Mouse (Mus musculus) testis, adult 2 months (tissue): ENCODE results near the gene Thrb. TPM values are rescaled to one million over a fixed set of nuclear protein-coding genes. Genes with fewer than 3 reads are reported as not detected.
A peak's percentile ranks its signal among the peaks of the same experiment; 100 is the strongest.

Experiments used
- H3K27ac ChIP-seq: fragments of 200-500 bp; 2 replicates; pipeline ENCODE4 v1.5.1; 2012; ENCODE audit warnings: low read depth, low read length; ENCODE audit not compliant: control insufficient read depth, insufficient read depth
- H3K27me3 ChIP-seq: fragments of 200-500 bp; 2 replicates; pipeline ENCODE4 v1.6.1; 2012; ENCODE audit warnings: mild to moderate bottlenecking, low read length, moderate library complexity; ENCODE audit not compliant: control insufficient read depth, insufficient read depth
- H3K36me3 ChIP-seq: fragments of 200-500 bp; 2 replicates; pipeline ENCODE4 v1.6.1; 2012; ENCODE audit warnings: mild to moderate bottlenecking, low read length; ENCODE audit not compliant: control insufficient read depth, insufficient read depth
- H3K4me1 ChIP-seq: fragments of 200-500 bp; 2 replicates; pipeline ENCODE4 v1.6.1; 2012; ENCODE audit warnings: low read length; ENCODE audit not compliant: control insufficient read depth, insufficient read depth
- H3K4me3 ChIP-seq: fragments of 200-500 bp; 2 replicates; pipeline ENCODE4 v1.5.1; 2012; ENCODE audit warnings: low read depth, mild to moderate bottlenecking, low read length, moderate library complexity, mixed read lengths; ENCODE audit not compliant: control insufficient read depth
- CTCF ChIP-seq: fragments of 200-500 bp; IDR thresholded peaks from 2 replicates; pipeline ENCODE4 v1.5.1; 2012; ENCODE audit warnings: low read depth, mild to moderate bottlenecking, inconsistent platforms, low read length, moderate library complexity; ENCODE audit not compliant: control insufficient read depth, insufficient read depth, insufficient replicate concordance
- POLR2A ChIP-seq: fragments of 200-500 bp; IDR thresholded peaks from 2 replicates; pipeline ENCODE4 v1.6.1; 2012; ENCODE audit warnings: low read depth, mild to moderate bottlenecking, inconsistent platforms, low read length, moderate library complexity; ENCODE audit not compliant: control insufficient read depth
- polyA plus RNA-seq: library from polyadenylated mRNA; depleted of rRNA; stranded (reverse); fragments of >200 nt; gene quantifications from 2 replicates; pipeline ENCODE4 v1.2.3, GENCODE M21; 2012

The Thrb gene
- polyA plus RNA-seq, 1 experiment, result 1.3 TPM

DNA sequence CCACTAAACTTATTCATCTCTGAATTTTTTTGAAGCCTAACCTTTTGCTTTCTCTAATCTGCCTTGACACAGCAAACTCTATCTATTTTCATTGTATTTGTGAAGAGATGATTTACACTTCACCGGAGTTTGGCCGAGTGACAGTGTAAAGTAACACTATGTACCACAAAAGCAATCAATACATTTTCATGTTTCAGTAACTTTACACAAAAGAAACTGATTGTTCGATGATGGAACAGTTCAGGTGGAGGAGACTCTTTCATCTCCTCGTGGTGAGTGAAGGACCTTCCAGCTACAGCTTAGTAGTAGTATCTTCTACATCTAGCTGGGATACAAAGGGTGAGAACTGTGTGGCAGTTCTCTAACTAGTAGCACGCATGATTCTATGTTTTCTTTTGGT is 5.0 kb upstream of the Thrb start:
- Histone ChIP-seq H3K27ac (no peak overlapping the region), H3K4me1 (peaks cover 2% of the 10 kb centered on the region; the same call in 1 of the 2 replicates), H3K4me3 (no peak overlapping the region), H3K27me3 (no peaks in the 10 kb centered on the region), H3K36me3 (no peaks in the 10 kb centered on the region)
- TF ChIP-seq CTCF, result no peak
- no peak for TF ChIP-seq POLR2A

GRCm38 (mm10) chr14:17659031-17659430 is 1.0 kb upstream of the Thrb start:
- TF ChIP-seq POLR2A (no peak), CTCF (0 out of 2 replicates have a peak, but pooled peaks have one; percentile 9)
- Histone ChIP-seq H3K4me3 (peak overlapping the region; percentile 67), H3K27ac (0 out of 2 replicates have a peak overlapping the region, but pooled peaks have one; percentile 62), H3K4me1 (peaks cover 5% of the 10 kb centered on the region; the same call in 1 of the 2 replicates), H3K27me3 (no peaks in the 10 kb centered on the region), H3K36me3 (no peaks in the 10 kb centered on the region)

- Histone ChIP-seq H3K36me3 (no peaks in the 10 kb centered on the region), H3K27me3 (no peaks in the 10 kb centered on the region), H3K27ac (no peak overlapping the region), H3K4me1 (peaks cover 5% of the 10 kb centered on the region; the same call in 1 of the 2 replicates), H3K4me3 (peak overlapping the region; percentile 72)
- TF ChIP-seq CTCF (no peak), POLR2A (no peak)
Observed at GRCm38 (mm10) chr14:17660329-17661099, 453 bp downstream of the Thrb start.

DNA sequence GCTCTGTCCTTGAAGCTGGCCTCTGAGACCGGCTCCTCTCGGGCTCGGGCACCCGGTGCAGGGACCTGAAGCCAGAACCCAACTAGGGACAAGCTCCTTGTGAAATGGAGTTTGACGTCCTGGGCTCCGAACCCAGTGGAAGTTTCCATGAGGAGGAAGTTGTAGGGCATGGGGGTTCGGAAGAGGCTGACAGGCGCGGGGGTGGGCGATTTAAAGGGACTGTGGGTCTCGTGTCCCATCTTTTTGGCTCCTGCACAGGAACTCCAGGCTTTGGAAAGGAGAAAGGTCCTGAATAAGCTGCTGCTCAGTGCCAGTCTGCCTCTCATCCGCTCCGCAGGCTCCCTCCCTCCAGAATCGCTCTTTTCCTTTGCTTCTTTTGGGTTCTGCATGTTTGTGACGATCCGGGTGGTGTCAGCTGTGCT is 1.1 kb downstream of the Thrb start:
- no peaks in the 10 kb centered on the region for H3K27me3 ChIP-seq
- H3K4me3 ChIP-seq, result peak overlapping the region; percentile 72
- peaks cover 5% of the 10 kb centered on the region; the same call in 1 of the 2 replicates for H3K4me1 ChIP-seq
- TF ChIP-seq POLR2A, result no peak
- TF ChIP-seq CTCF, result no peak
- H3K27ac ChIP-seq, result peak overlapping the region; percentile 32; the same call in 1 of the 2 replicates
- no peaks in the 10 kb centered on the region for H3K36me3 ChIP-seq

- H3K27me3 ChIP-seq, result no peaks in the 10 kb centered on the region
Observed at GRCm38 (mm10) chr14:17662087-17662486, 2.0 kb downstream of the Thrb start.

GRCm38 (mm10) chr14:17674335-17674734 is 14.3 kb downstream of the Thrb start:
- Histone ChIP-seq H3K4me1 (no peaks in the 10 kb centered on the region), H3K4me3 (no peak overlapping the region), H3K36me3 (no peaks in the 10 kb centered on the region), H3K27me3 (no peaks in the 10 kb centered on the region), H3K27ac (no peak overlapping the region)
- TF ChIP-seq POLR2A (no peak), CTCF (no peak)

More at GRCm38 (mm10) chr14:17662087-17662486, 2.0 kb downstream of the Thrb start:
- H3K4me1 ChIP-seq, result peaks cover 5% of the 10 kb centered on the region; the same call in 1 of the 2 replicates
- TF ChIP-seq POLR2A (no peak), CTCF (no peak)
- H3K36me3 ChIP-seq, result no peaks in the 10 kb centered on the region
- H3K4me3 ChIP-seq, result no peak overlapping the region
- H3K27ac ChIP-seq, result no peak overlapping the region

- TF ChIP-seq POLR2A (no peak), CTCF (no peak)
- Histone ChIP-seq H3K4me3 (no peak overlapping the region), H3K36me3 (no peaks in the 10 kb centered on the region), H3K27ac (no peak overlapping the region), H3K27me3 (no peaks in the 10 kb centered on the region), H3K4me1 (no peaks in the 10 kb centered on the region)
Observed at GRCm38 (mm10) chr14:17675214-17675613, 15.2 kb downstream of the Thrb start.
